Mouse (Mus musculus) embryonic facial prominence, embryonic 10.5 days (tissue): ENCODE measurements around the gene Sumf2. TPM values are rescaled to one million over a fixed set of nuclear protein-coding genes. Genes with fewer than 3 reads are reported as not detected.

Source experiments
- DNase-seq: peaks from one replicate; pipeline ENCODE4 v3.0.0-alpha.2; 2017; ENCODE audit warnings: low spot score
- H3K27ac ChIP-seq: fragments of 300-500 bp; sonication (generic); replicated peaks from 2 replicates; pipeline ENCODE4 v1.5.1; 2016; ENCODE audit warnings: mild to moderate bottlenecking
- H3K27me3 ChIP-seq: fragments of 300-500 bp; sonication (generic); replicated peaks from 2 replicates; pipeline ENCODE4 v1.6.1; 2016; ENCODE audit warnings: low read depth, mild to moderate bottlenecking; ENCODE audit not compliant: poor library complexity, severe bottlenecking
- H3K36me3 ChIP-seq: fragments of 300-500 bp; sonication (generic); replicated peaks from 2 replicates; pipeline ENCODE4 v1.6.1; 2016; ENCODE audit warnings: mild to moderate bottlenecking, moderate library complexity
- H3K4me1 ChIP-seq: fragments of 300-500 bp; sonication (generic); 2 replicates; pipeline ENCODE4 v1.6.1; 2016
- H3K4me3 ChIP-seq: fragments of 300-500 bp; sonication (generic); 2 replicates; pipeline ENCODE4 v1.5.1; 2016; ENCODE audit warnings: mild to moderate bottlenecking, moderate library complexity
- H3K9me3 ChIP-seq: fragments of 300-500 bp; sonication (generic); 2 replicates; pipeline ENCODE4 v1.6.1; 2016; ENCODE audit warnings: mild to moderate bottlenecking
- WGBS: fragments of 180-500 bp; shearing (Covaris S2); methylation state at CpG from one replicate; pipeline ENCODE4 v1.1.7; 2016; 5-methylcytosine and 5-hydroxymethylcytosine counted together
- polyA plus RNA-seq: library from polyadenylated mRNA; unstranded; fragments of >200 nt; fragmentation: Nextera tagmentation; extraction: Ambion mirVana; gene quantifications from 2 replicates; pipeline ENCODE4 v1.2.1, GENCODE M21; 2016

Sumf2 gene
- polyA plus RNA-seq = 44.3 and 44.9 TPM in 2 replicates

DNA sequence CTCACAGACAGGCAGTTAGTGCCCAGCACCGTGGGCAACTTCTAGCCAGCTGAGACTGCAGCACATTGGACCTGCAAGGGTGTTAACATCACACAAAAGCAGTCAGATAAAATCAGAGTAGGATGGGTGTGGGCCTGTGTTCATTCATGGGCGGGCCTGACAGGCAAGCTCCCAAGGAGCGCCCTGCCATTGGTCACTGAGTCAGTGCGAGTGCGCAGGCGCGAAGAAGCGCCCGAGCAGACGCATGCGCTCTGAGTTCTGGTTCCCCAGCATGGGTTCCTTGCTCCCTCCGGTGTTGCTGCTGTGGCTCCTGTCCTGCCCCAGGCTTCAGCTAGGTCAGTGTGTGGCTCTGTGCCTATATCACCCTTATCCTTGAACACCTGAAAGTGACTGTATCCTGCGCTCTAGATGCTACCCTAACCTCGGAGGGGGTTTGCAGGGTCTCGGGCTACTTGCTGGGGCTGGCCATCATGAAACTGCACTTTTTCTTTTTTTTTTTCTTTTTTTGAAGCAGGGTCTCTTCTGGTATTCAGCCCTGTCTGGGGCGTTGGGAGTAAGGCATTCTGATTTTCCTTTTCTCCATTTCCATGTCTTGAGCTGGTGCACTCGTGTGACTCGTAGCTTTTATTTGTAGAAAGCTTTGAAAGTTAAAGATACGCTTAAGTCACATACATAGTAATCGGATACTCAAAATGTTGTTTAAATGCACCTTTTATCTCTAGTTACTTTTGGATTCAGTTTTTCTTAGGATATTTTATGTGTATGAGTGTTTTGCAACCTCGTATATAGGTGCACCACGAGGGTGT is at the start of gene Sumf2:
Gene Sumf2 (plus strand): TSS at position 235 of the 806 bp plus-strand sequence.
- peak within 1 kb of the TSS; percentile 85 for H3K27ac ChIP-seq
- no peaks in the 10 kb centered on the region for H3K27me3 ChIP-seq
- peak within 1 kb of the TSS; percentile 73 for H3K4me3 ChIP-seq
- 15% methylated on average over 22 of the region's 22 CpGs for WGBS
- H3K36me3 ChIP-seq = peaks cover 47% of the 10 kb centered on the region
- peak; percentile 96 for DNase-seq
- H3K4me1 ChIP-seq = peaks cover 11% of the 10 kb centered on the region; the same call in 1 of the 2 replicates
- peaks cover 4% of the 10 kb centered on the region; the same call in 1 of the 2 replicates for H3K9me3 ChIP-seq

DNA sequence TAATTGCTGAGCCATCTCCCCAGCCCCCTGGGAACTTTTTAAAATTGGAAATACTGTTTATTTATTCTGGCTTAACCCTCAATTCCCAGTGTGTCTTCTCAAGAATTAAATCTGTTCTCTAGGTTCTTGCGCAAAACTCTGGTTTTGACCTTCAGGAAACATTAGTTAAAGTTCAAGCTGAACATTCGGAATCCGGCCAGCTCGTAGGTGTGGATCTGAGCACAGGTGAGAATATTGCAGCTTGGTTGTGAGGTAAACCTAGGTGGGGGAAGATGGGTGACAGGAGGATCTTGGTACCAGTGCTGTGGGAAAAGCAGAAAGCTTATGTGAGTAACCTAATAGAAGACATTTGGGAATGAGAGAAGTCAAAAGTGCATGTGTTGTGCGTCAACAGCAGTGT is 1.9 kb upstream of the Sumf2 start:
- Histone ChIP-seq H3K9me3 (peaks cover 4% of the 10 kb centered on the region; the same call in 1 of the 2 replicates), H3K4me1 (peaks cover 11% of the 10 kb centered on the region; the same call in 1 of the 2 replicates), H3K27me3 (no peaks in the 10 kb centered on the region), H3K36me3 (peaks cover 36% of the 10 kb centered on the region), H3K27ac (no peak overlapping the region), H3K4me3 (no peak overlapping the region)
- WGBS = 93% methylated on average over 5 of the region's 5 CpGs
- no peak for DNase-seq

DNA sequence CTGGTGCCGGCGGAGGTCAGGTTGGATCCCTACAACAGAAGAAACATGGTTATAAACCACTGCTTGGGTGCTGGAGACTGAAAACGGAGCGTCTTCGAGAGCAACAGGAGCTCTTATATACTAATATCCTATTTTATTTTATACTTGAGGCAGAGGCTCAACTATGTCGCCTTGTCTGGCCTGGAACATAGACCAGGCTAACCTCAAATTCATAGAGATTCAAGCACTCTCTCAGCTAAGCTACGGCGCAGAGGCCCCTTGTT is 703 bp downstream of the Sumf2 start:
- peaks cover 11% of the 10 kb centered on the region; the same call in 1 of the 2 replicates for H3K4me1 ChIP-seq
- H3K27me3 ChIP-seq = no peaks in the 10 kb centered on the region
- peaks cover 47% of the 10 kb centered on the region for H3K36me3 ChIP-seq
- no peak for DNase-seq
- peak overlapping the region; percentile 73 for H3K4me3 ChIP-seq
- 67% methylated on average over 8 of the region's 8 CpGs for WGBS
- 0 out of 2 replicates have a peak overlapping the region, but pooled peaks have one; percentile 85 for H3K27ac ChIP-seq
- peaks cover 4% of the 10 kb centered on the region; the same call in 1 of the 2 replicates for H3K9me3 ChIP-seq

DNA sequence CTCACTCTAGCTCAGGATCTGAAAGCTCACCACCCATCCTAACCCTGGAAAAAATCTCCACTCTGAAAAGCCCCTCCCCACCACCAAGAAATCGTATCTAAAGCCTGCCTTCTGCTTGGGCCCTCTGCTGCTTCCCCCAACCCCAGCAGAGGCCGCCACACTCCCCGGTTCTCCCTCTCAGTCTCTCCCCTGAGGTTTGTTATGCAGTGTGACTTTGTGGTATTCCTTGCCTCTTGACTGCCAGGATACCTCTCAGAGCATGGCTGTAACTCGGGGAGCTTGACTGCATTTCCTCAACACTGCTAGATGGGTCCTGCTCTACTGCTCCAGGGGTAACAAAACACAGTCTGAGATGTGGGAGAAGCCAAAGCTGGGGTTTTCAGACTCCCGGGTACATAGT is 8.4 kb downstream of the Sumf2 start:
- H3K27me3 ChIP-seq = no peaks in the 10 kb centered on the region

DNA sequence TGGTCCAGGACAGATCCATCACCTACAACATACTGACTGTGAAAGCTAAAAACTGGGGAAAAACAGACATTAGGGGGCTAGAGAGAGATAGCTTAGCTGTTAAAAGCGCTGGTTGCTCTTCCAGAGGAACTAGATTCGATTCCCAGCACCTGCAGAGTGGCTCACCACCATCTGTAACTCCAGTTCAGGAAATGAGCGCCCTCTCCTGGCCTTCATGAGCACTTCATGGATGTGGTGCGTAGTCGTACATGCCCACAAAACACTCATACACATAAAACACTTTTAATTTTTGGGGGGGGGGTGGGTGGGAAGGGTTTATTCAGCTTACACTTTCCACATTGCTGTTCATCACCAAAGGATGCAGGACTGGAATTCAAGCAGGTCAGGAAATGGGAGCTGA is 9.6 kb downstream of the Sumf2 start:
- WGBS = 89% methylated on average over 5 of the region's 5 CpGs
- H3K27me3 ChIP-seq = no peaks in the 10 kb centered on the region

More for the DNA sequence above, 8.4 kb downstream of the Sumf2 start:
- Histone ChIP-seq H3K9me3 (no peaks in the 10 kb centered on the region), H3K27ac (no peak overlapping the region), H3K4me3 (no peak overlapping the region), H3K36me3 (peaks cover 78% of the 10 kb centered on the region), H3K4me1 (no peaks in the 10 kb centered on the region)
- no peak for DNase-seq
- WGBS = 39% methylated on average over 5 of the region's 5 CpGs

DNA sequence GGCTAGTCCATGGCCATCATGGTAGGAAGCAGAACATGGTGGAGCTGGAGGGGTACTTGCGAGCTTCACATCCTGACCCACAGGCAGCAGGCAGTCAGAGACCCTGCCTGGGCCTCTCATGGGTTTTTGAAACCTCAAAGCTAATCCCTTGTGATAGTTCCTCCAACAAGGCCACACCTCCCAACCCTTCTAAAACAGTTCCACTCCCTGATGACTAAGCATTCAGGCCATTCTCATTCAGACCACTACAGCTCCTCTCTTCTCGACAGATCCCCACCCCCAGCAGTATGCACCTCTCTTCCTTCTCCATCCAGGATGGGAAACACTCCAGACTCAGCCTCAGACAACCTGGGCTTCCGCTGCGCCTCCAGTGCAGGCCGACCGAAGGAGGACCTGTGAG is 15.5 kb downstream of the Sumf2 start:
- H3K27ac ChIP-seq = no peak overlapping the region
- H3K4me1 ChIP-seq = peaks cover 5% of the 10 kb centered on the region
- H3K27me3 ChIP-seq = no peaks in the 10 kb centered on the region
- H3K36me3 ChIP-seq = peaks cover 53% of the 10 kb centered on the region
- 0 out of 2 replicates have a peak, but pooled peaks cover 3% of the 10 kb centered on the region for H3K9me3 ChIP-seq
- DNase-seq = no peak
- WGBS = 95% methylated on average over 6 of the region's 6 CpGs
- no peak overlapping the region for H3K4me3 ChIP-seq

More for the DNA sequence above, 9.6 kb downstream of the Sumf2 start:
- DNase-seq = no peak
- Histone ChIP-seq H3K4me3 (no peak overlapping the region), H3K36me3 (peaks cover 83% of the 10 kb centered on the region), H3K9me3 (no peaks in the 10 kb centered on the region), H3K27ac (no peak overlapping the region), H3K4me1 (no peaks in the 10 kb centered on the region)

DNA sequence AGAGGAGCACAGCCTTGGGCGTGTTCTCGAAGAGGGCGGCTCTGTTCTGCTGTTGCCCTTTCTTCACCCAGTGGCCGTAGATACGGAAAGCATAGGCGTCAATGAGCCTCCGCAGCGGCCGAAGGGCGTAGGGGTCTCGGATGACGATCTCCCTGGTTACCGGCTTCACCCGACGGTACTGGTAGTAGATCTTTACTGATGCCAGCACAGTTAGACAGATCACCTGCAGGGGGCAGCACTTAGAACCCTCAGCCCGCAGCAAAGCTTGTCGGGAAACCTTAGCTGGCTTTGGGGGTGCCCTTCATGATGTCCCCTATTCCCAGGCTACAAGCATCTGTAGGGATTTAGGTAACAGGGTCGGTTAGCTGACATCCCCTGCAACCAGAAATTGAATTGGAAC is 17.7 kb downstream of the Sumf2 start:
- Histone ChIP-seq H3K9me3 (0 out of 2 replicates have a peak, but pooled peaks cover 3% of the 10 kb centered on the region), H3K27ac (peak overlapping the region; percentile 24; the same call in 1 of the 2 replicates), H3K4me1 (peaks cover 5% of the 10 kb centered on the region), H3K4me3 (0 out of 2 replicates have a peak overlapping the region, but pooled peaks have one; percentile 25), H3K36me3 (peaks cover 35% of the 10 kb centered on the region), H3K27me3 (no peaks in the 10 kb centered on the region)
- peak; percentile 59 for DNase-seq
- WGBS = 13% methylated on average over 18 of the region's 18 CpGs

DNA sequence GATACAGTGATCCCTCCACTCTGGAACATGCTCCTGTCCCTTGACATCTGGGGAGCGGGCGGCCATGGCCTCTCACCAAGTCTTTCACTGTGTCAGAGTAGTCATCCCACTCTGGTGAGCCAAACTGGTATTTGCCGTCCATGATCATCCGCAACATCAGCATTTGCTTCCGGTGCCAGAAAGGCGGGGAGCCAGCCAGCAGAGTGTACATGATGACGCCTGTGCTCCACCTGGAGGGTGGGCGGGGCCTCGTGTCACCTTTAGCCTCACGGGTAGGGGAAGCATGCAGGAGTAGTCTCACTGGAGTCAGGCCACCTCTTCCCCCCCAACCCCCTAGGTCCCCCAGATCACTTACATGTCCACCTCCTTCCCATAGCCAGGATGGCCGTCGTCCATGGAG is 19.1 kb downstream of the Sumf2 start:
- Histone ChIP-seq H3K4me3 (no peak overlapping the region), H3K36me3 (peaks cover 22% of the 10 kb centered on the region), H3K27me3 (no peaks in the 10 kb centered on the region), H3K27ac (no peak overlapping the region), H3K9me3 (0 out of 2 replicates have a peak, but pooled peaks cover 3% of the 10 kb centered on the region), H3K4me1 (peaks cover 5% of the 10 kb centered on the region)
- no peak for DNase-seq
- WGBS = 87% methylated on average over 12 of the region's 12 CpGs

DNA sequence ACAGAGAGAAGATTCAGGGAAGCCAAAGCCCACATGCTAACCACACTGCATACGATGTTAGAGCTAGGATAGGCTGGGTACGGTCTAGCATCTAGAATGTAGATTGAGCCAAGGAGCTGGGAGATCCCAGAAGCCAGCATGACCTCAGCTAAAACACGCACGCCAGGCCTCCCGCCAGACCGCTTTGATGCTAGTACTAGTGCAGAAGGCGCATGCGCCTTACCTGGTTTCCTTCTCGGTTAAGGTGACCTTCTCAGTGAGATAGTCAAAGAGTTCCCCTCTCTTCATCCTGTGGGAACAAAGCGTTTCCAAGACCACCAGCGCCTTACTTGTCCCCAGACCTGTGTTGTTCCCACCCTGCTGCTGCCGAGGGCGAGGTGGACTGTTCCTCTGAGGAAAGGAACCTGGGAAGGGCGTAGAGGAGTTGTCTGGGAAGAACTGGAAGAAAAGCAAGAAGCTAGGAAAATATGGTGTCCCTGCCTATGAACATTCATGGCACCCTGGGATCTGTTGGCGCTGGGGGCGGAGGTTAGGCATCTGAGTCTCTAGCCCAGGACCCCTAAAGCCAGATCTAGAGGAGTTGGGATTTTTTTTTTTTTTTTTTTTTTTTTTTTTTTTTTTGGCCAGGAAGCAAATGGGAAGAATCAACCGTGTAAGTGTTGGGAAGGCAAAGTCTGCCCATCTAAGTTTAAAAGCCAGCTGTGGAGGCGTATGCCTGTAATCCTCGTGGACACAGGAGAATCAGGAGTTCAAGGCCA is 22.6 kb downstream of the Sumf2 start:
- 89% methylated on average over 19 of the region's 19 CpGs for WGBS
- Histone ChIP-seq H3K27me3 (no peaks in the 10 kb centered on the region), H3K4me3 (no peak overlapping the region), H3K4me1 (peaks cover under 1% of the 10 kb centered on the region; the same call in 1 of the 2 replicates), H3K36me3 (no peaks in the 10 kb centered on the region), H3K9me3 (no peaks in the 10 kb centered on the region), H3K27ac (no peak overlapping the region)
- no peak for DNase-seq

DNA sequence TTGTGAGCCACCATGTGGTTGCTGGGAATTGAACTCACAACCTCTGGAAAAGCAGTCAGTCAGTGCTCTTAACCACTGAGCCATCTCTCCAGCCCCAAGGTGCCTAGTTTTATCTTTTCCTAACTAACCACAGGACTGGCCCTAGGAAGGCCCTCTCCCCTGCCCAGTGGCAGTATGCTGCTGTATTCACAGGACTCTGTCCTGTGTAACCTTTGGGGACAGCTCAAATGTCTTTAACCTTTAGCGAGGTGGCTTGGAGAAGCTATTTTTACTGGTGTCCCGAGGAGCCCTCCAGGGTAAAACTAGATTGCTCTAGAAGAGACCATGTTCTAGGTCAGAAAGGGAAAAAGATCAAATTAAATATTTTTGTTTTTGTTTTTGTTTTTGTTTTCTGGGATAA is 24.5 kb downstream of the Sumf2 start:
- Histone ChIP-seq H3K4me3 (no peak overlapping the region), H3K27ac (no peak overlapping the region), H3K27me3 (no peaks in the 10 kb centered on the region), H3K9me3 (no peaks in the 10 kb centered on the region), H3K4me1 (no peaks in the 10 kb centered on the region), H3K36me3 (no peaks in the 10 kb centered on the region)
- DNase-seq = no peak
- 81% methylated on average over 2 of the region's 2 CpGs for WGBS

DNA sequence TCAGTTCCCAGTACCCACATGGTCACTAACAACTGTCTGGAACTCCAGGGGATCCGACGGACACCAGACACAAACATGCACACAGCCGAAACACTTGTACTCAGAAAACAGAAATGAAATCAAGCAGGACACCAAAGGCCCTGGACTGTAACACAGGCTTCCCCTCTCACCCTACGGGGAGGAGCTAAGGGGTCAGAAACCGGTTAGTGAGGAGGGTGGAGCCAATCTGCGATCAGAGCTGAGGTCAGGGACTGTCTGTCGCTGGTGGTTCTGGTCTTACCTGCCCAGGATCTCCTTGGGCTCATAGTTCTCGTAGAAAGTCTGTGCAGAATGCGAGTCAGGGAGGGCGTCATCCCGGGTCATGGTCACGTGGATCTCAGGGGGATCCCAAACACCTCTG is 27.2 kb downstream of the Sumf2 start:
- no peak overlapping the region for H3K27ac ChIP-seq

DNA sequence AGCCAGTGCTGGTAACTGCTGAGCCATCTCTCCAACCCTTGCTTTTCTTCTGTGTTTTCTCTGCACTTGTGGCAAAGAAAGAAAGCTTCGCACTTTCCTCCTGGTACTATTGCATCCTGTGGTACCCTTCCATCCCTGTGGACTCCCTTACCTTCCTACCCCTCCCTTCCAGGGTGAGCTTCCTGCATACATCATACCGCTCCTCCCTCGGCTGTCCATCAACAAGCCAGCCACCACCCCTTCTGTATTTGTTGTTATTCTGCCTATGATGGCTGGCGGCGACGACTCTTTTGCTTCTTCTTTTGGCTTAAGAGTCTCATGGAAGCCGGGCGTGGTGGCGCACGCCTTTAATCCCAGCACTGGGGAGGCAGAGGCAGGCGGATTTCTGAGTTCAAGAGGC is 28.3 kb downstream of the Sumf2 start:
- Histone ChIP-seq H3K9me3 (no peaks in the 10 kb centered on the region), H3K4me1 (no peaks in the 10 kb centered on the region), H3K27me3 (no peaks in the 10 kb centered on the region), H3K27ac (no peak overlapping the region), H3K36me3 (peaks cover 8% of the 10 kb centered on the region), H3K4me3 (no peak overlapping the region)
- DNase-seq = no peak
- 82% methylated on average over 11 of the region's 11 CpGs for WGBS

More for the DNA sequence above, 27.2 kb downstream of the Sumf2 start:
- H3K27me3 ChIP-seq = no peaks in the 10 kb centered on the region
- no peak for DNase-seq
- no peaks in the 10 kb centered on the region for H3K36me3 ChIP-seq
- H3K4me1 ChIP-seq = no peaks in the 10 kb centered on the region
- H3K9me3 ChIP-seq = no peaks in the 10 kb centered on the region
- 88% methylated on average over 12 of the region's 12 CpGs for WGBS
- H3K4me3 ChIP-seq = no peak overlapping the region
